Mouse (Mus musculus) kidney, postnatal 25 days (tissue): ENCODE measurements around the gene Pgam5.

Source experiments
- DNase-seq, 2 experiments: peaks; one replicate each; pipeline ENCODE4 v3.0.0; 2021; ENCODE audit warnings: mixed read lengths in 2 of 2

Gene Pgam5

GRCm38 (mm10) chr5:110269141-110270101 is at the start of gene Pgam5:
TSS of gene Pgam5 (minus strand) at chr5:110269913.
- DNase-seq = peak; percentile 93 to 95

- no peak for DNase-seq
Measured at GRCm38 (mm10) chr5:110313127-110313526, 43.4 kb upstream of the Pgam5 start.

- DNase-seq = no peak
Measured at GRCm38 (mm10) chr5:110308861-110309260, 39.1 kb upstream of the Pgam5 start.

- no peak for DNase-seq
Measured at GRCm38 (mm10) chr5:110300591-110300990, 30.9 kb upstream of the Pgam5 start.

- DNase-seq = no peak
Measured at GRCm38 (mm10) chr5:110296637-110297036, 26.9 kb upstream of the Pgam5 start.

GRCm38 (mm10) chr5:110291649-110292048 is 21.9 kb upstream of the Pgam5 start:
- no peak for DNase-seq

- DNase-seq = no peak
Measured at GRCm38 (mm10) chr5:110287084-110287475, 17.4 kb upstream of the Pgam5 start.

GRCm38 (mm10) chr5:110286446-110287083 is 16.9 kb upstream of the Pgam5 start:
- no peak for DNase-seq

GRCm38 (mm10) chr5:110285770-110286445 is 16.2 kb upstream of the Pgam5 start, which contains the start of the genes Pxmp2 and Pole:
TSS of gene Pxmp2 (minus strand) at chr5:110286186.
TSS of gene Pole (plus strand) at chr5:110286306.
- DNase-seq = peak; percentile 95 to 96

- peak; percentile 12 to 41 for DNase-seq
Measured at GRCm38 (mm10) chr5:110285156-110285555, 15.4 kb upstream of the Pgam5 start.

GRCm38 (mm10) chr5:110284536-110284935 is 14.8 kb upstream of the Pgam5 start:
- peak; percentile 72 to 85 for DNase-seq

GRCm38 (mm10) chr5:110281984-110282383 is 12.3 kb upstream of the Pgam5 start:
- DNase-seq = no peak

GRCm38 (mm10) chr5:110276910-110277309 is 7.2 kb upstream of the Pgam5 start:
- no peak for DNase-seq

- no peak for DNase-seq
Measured at GRCm38 (mm10) chr5:110276391-110276790, 6.7 kb upstream of the Pgam5 start.

GRCm38 (mm10) chr5:110274846-110275245 is 5.1 kb upstream of the Pgam5 start:
- DNase-seq = no peak

- DNase-seq = no peak
Measured at GRCm38 (mm10) chr5:110274147-110274546, 4.4 kb upstream of the Pgam5 start.

GRCm38 (mm10) chr5:110270242-110270641 is 529 bp upstream of the Pgam5 start:
- DNase-seq = no peak

GRCm38 (mm10) chr5:110266941-110267340 is 2.8 kb downstream of the Pgam5 start:
- DNase-seq = no peak

GRCm38 (mm10) chr5:110244091-110244490 is 25.6 kb downstream of the Pgam5 start:
- no peak for DNase-seq

- no peak for DNase-seq
Measured at GRCm38 (mm10) chr5:110232346-110232745, 37.4 kb downstream of the Pgam5 start.

- peak in 1 of 2 experiments; percentile 9 for DNase-seq
Measured at GRCm38 (mm10) chr5:110231638-110232037, 38.1 kb downstream of the Pgam5 start.

GRCm38 (mm10) chr5:110230780-110231461 is 38.8 kb downstream of the Pgam5 start, which contains the start of gene Ankle2:
TSS of gene Ankle2 (plus strand) at chr5:110231004.
- peak; percentile 93 to 95 for DNase-seq
